Mouse (Mus musculus): ENCODE measurements at regions not wholly inside any gene's neighbourhood (a gene's known extent, or its start where the extent isn't known, plus 50 kb on each side); places are given as distances from the start of the nearest gene placed in this dataset.

- no peak for TF ChIP-seq CTCF (IDR thresholded peaks at IDR 0.05; ENCODE audit: control insufficient read depth, insufficient read depth, insufficient replicate concordance, low read depth, low read length)
- TF ChIP-seq POLR2A (IDR thresholded peaks at IDR 0.05; ENCODE audit: control insufficient read depth, low read depth, low read length), result no peak
Observed at GRCm38 (mm10) chr16:86294436-86294835, 392.8 kb upstream of the Adamts5 start.
